Mouse (Mus musculus) bone marrow macrophage, adult 2 months (primary cell): ENCODE data around the gene Slc5a11.

Experiments used
- CTCF ChIP-seq: IDR thresholded peaks from 2 replicates; pipeline ENCODE4 v1.5.1; 2012; ENCODE audit warnings: low read depth, mild to moderate bottlenecking, low read length, moderate library complexity
- POLR2A ChIP-seq: IDR thresholded peaks from 2 replicates; pipeline ENCODE4 v1.6.1; 2012; ENCODE audit warnings: mild to moderate bottlenecking, low read depth, low read length, borderline replicate concordance

- TF ChIP-seq CTCF (no peak), POLR2A (no peak)
These were observed 21.4 kb upstream of the Slc5a11 start for GRCm38 (mm10) chr7:123193201-123193600.
